Mouse (Mus musculus) liver, adult 2 months (tissue): ENCODE data around the gene Habp2.

ENCODE experiments used
- CTCF ChIP-seq: fragments of 200-500 bp; IDR thresholded peaks from 2 replicates; pipeline ENCODE4 v1.5.1; 2011; ENCODE audit warnings: low read depth, low read length, control low read depth
- POLR2A ChIP-seq: fragments of 200-500 bp; IDR thresholded peaks from 2 replicates; pipeline ENCODE4 v1.6.1; 2011; ENCODE audit warnings: low read length, control low read depth; ENCODE audit not compliant: insufficient read depth; ENCODE audit errors: extremely low read depth

- TF ChIP-seq CTCF (no peak), POLR2A (no peak)
Measured at GRCm38 (mm10) chr19:56358890-56359289, 72.0 kb downstream of the Habp2 start.
